In the genomic region with DNA sequence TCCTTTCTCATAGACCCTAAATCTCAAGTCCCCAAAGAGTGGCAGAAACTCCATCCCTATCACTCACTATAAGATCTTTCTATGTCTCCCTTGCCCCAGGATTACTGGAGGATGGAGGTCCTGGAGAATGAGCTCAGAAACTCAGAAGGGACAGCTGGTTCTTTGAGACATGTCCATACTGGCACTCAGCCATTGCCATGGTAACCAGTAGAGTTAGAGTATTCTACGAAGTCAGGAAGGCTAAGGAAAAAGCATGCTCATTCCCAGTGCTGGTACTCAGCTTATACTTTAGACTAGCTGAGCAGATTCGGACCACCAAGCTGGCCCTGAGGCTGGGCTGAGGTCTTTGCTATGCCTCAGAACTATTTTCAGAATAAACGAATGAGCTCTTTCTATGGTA, we compare ENCODE assay signal across 30 mouse cellular contexts. TPM values are rescaled to one million over a fixed set of nuclear protein-coding genes. Genes with fewer than 3 reads are reported as not detected.
A peak's percentile ranks its signal among the peaks of the same experiment; 100 is the strongest.
DNase-seq lines count a peak whose midpoint lies in the region; ATAC-seq and TF ChIP-seq lines count a peak whose summit lies in the region.
"Had no signal": no experiment of that assay in that cellular context is flagged by ENCODE, and none has a peak within 500 bp of the region (broad histone marks: within the 10 kb centered on the region; RNA-seq: fewer than 3 reads in every experiment).

No protein-coding gene starts in this region.

- H3K27ac ChIP-seq in heart, embryonic 12.5 days (ENCODE audit: poor library complexity, severe bottlenecking): no peak overlapping the region
- H3K27ac ChIP-seq in left cerebral cortex, adult 2 months: no peak overlapping the region
- H3K27ac ChIP-seq: forebrain, embryonic 12.5 days; limb, embryonic 13.5 days; liver, embryonic 12.5 days; midbrain, embryonic 12.5 days had no signal

- no peak for TF ChIP-seq CTCF in left cerebral cortex, adult 2 months (IDR thresholded peaks at IDR 0.05)

- H3K4me2 ChIP-seq in heart, embryonic 12.5 days: no peak overlapping the region
- H3K4me2 ChIP-seq: embryonic facial prominence, embryonic 12.5 days; forebrain, embryonic 12.5 days; limb, embryonic 13.5 days; liver, embryonic 12.5 days; midbrain, embryonic 12.5 days had no signal

- 73% methylated on average over 3 of the region's 3 CpGs for WGBS in heart, embryonic 12.5 days

- H3K9me3 ChIP-seq in heart, embryonic 12.5 days (replicated peaks): peaks cover 9% of the 10 kb centered on the region
- H3K9me3 ChIP-seq: embryonic facial prominence, embryonic 12.5 days; forebrain, embryonic 12.5 days; limb, embryonic 13.5 days; liver, embryonic 12.5 days; midbrain, embryonic 12.5 days had no signal

- H3K4me1 ChIP-seq in heart, embryonic 12.5 days (replicated peaks): no peaks in the 10 kb centered on the region
- H3K4me1 ChIP-seq: liver, embryonic 12.5 days had no signal

- peak; percentile 75 to 77 for DNase-seq in cerebellum, postnatal 10 days
- DNase-seq in heart, postnatal 14 days: peak; percentile 23 to 57
- DNase-seq in left cerebral cortex, postnatal 14 days (ENCODE audit: low spot score in 2 of 2): peak; percentile 30 to 52
- no peak for DNase-seq in left cerebral cortex, adult 2 months (ENCODE audit: extremely low spot score in 1 of 2, low spot score in 2 of 2)
- DNase-seq in right cerebral cortex, postnatal 10 days (ENCODE audit: low spot score in 2 of 2): peak; percentile 68 to 77
- no peak for DNase-seq in right cerebral cortex, postnatal 36 days (ENCODE audit: low spot score in 2 of 2)
- DNase-seq: adrenal gland, postnatal 10 days; cerebellum, adult 9-10 months; gastrocnemius, postnatal 14 days; heart, adult 11 months; kidney, postnatal 36 days; lung, adult 18-20 months; thymus, adult 18-20 months; thymus, postnatal 36 days had no signal

- H3K36me3 ChIP-seq in heart, embryonic 12.5 days: no peaks in the 10 kb centered on the region
- H3K36me3 ChIP-seq: embryonic facial prominence, embryonic 12.5 days; forebrain, embryonic 12.5 days; limb, embryonic 13.5 days; liver, embryonic 12.5 days; midbrain, embryonic 12.5 days had no signal

- no peaks in the 10 kb centered on the region for H3K27me3 ChIP-seq in heart, embryonic 12.5 days (replicated peaks)
- H3K27me3 ChIP-seq: embryonic facial prominence, embryonic 12.5 days; forebrain, embryonic 12.5 days; liver, embryonic 12.5 days had no signal

- no peak for ATAC-seq in cerebellum, adult (ENCODE audit: insufficient number of reproducible peaks, low FRiP score, low TSS enrichment)
- ATAC-seq in heart, embryonic 12.5 days (ENCODE audit: insufficient number of reproducible peaks, low FRiP score): no peak
- ATAC-seq: activated CD4-positive, CD25-positive, alpha-beta regulatory T cell, adult 4 months; hindbrain, embryonic 16.5 days; intestine, embryonic 16.5 days; liver, embryonic 12.5 days had no signal

- intact Hi-C loops in heart, postnatal 14 days (cut with DNase I): no loop called here
- intact Hi-C loops in left cerebral cortex, postnatal 14 days (cut with DNase I): no loop called here
- intact Hi-C loops in left cerebral cortex, adult 2 months (cut with DNase I): loop anchor here (5.0 kb wide), 1 partner anchor 72 kb away; no protein-coding TSS in a partner anchor

- no peak overlapping the region for H3K4me3 ChIP-seq in heart, embryonic 12.5 days
- no peak overlapping the region for H3K4me3 ChIP-seq in left cerebral cortex, adult 2 months
- H3K4me3 ChIP-seq: embryonic facial prominence, embryonic 12.5 days; forebrain, embryonic 12.5 days; limb, embryonic 13.5 days; liver, embryonic 12.5 days; midbrain, embryonic 12.5 days had no signal

- H3K9ac ChIP-seq in heart, embryonic 12.5 days: no peak overlapping the region
- H3K9ac ChIP-seq: embryonic facial prominence, embryonic 12.5 days; forebrain, embryonic 12.5 days; limb, embryonic 13.5 days; liver, embryonic 12.5 days; midbrain, embryonic 12.5 days had no signal

RNA-seq across cellular contexts. Expression of a gene that starts 16.7 kb away (rescaled TPM):
- total RNA-seq in heart, postnatal 14 days (2021): 10 to 100 TPM; 14.3 to 15.0 TPM
- polyA plus RNA-seq in heart, embryonic 12.5 days (2016; fragmentation: Nextera tagmentation; extraction: Ambion mirVana): 0.11 and 0.24 TPM in 2 replicates
- 100 to 1,000 TPM; 139 to 201 TPM for total RNA-seq in left cerebral cortex, postnatal 14 days (2021)
- total RNA-seq in left cerebral cortex, adult 2 months (2021): 100 to 1,000 TPM; 321 to 343 TPM
- total RNA-seq: hematopoietic stem cell, adult 5-6 weeks; monocyte, adult 5-6 weeks; neutrophil, adult 5-6 weeks had no signal
- polyA plus RNA-seq: activated CD4-positive, CD25-positive, alpha-beta regulatory T cell, adult 4 months; liver, embryonic 12.5 days had no signal

RNA-seq across cellular contexts. Expression of a gene that starts 44.0 kb away (rescaled TPM):
- total RNA-seq in heart, postnatal 14 days (2021): not detected
- not detected in 2 replicates for polyA plus RNA-seq in heart, embryonic 12.5 days (2016; fragmentation: Nextera tagmentation; extraction: Ambion mirVana)
- total RNA-seq in left cerebral cortex, postnatal 14 days (2021): not detected
- total RNA-seq in left cerebral cortex, adult 2 months (2021): not detected
- total RNA-seq: adrenal gland, postnatal 10 days; gastrocnemius, postnatal 14 days; hematopoietic stem cell, adult 5-6 weeks; layer of hippocampus, adult 8-10 months; megakaryocyte, adult 5-6 weeks; monocyte, adult 5-6 weeks; neutrophil, adult 5-6 weeks had no signal
- polyA plus RNA-seq: activated CD4-positive, CD25-positive, alpha-beta regulatory T cell, adult 4 months; forebrain, embryonic 12.5 days; heart, embryonic 14.5 days; hindbrain, embryonic 16.5 days; limb, embryonic 13.5 days; liver, embryonic 12.5 days; midbrain, embryonic 12.5 days had no signal

Comparison
In these comparisons a context has a peak if more than half of its experiments do, and no peak if none do; other contexts are left out.
1. DNase-seq: peak in cerebellum, postnatal 10 days (2 of 2), heart, postnatal 14 days (2 of 2), left cerebral cortex, postnatal 14 days (2 of 2) and right cerebral cortex, postnatal 10 days (2 of 2); none in left cerebral cortex, adult 2 months (0 of 2) and right cerebral cortex, postnatal 36 days (0 of 2).
2. RNA of a gene that starts 16.7 kb away (total RNA-seq): 321 to 343 TPM in left cerebral cortex, adult 2 months and 139 to 201 TPM in left cerebral cortex, postnatal 14 days; 14.3 to 15.0 TPM in heart, postnatal 14 days; every median in the first group is over 4 times any median in the second.